Mouse (Mus musculus): ENCODE measurements around the gene Htt.

DNA sequence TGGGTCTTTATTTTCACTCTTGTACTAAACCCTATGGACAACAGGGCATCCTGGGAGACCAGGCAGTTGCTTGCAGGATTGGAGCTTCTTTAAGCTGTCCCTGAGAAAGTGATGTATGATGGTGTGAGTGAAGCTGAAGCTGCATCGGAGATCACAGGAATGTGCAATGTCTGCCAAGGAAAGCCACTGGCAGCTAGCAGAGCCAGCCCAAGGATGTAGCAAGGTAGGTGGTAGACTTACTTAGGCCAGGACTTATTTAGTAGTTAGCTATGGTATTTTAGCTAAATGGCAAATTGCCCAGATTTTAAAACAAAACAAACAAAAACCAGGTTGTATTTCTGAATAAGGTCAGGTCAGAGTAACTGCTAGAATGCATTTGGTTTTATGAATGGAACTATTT, 2.8 kb upstream of the Htt start:
- TF ChIP-seq CTCF (IDR thresholded peaks at IDR 0.05; ENCODE audit: low read depth) (no peak), EP300 (IDR thresholded peaks at IDR 0.05; ENCODE audit: low read depth) (no peak)

All from heart, postnatal 0 days (tissue).